Mouse (Mus musculus) heart, embryonic 11.5 days (tissue): ENCODE data around the gene Os9. TPM values are rescaled to one million over a fixed set of nuclear protein-coding genes. Genes with fewer than 3 reads are reported as not detected.

ENCODE experiments used
- ATAC-seq: fragments of 200-750 bp; cut with Nextera tagmentation; replicated peaks from 2 replicates; pipeline ENCODE4 v1.8.0; 2017; ENCODE audit warnings: moderate library complexity; ENCODE audit not compliant: insufficient number of reproducible peaks, low FRiP score, low TSS enrichment
- H3K27ac ChIP-seq: fragments of 300-500 bp; sonication (generic); 2 replicates; pipeline ENCODE4 v1.5.1; 2014; ENCODE audit warnings: mild to moderate bottlenecking, low read depth, low read length
- H3K27me3 ChIP-seq: fragments of 300-500 bp; sonication (generic); 2 replicates; pipeline ENCODE4 v1.6.1; 2014; ENCODE audit warnings: mild to moderate bottlenecking, low read length, mixed read lengths; ENCODE audit not compliant: control insufficient read depth, insufficient read depth
- H3K36me3 ChIP-seq: fragments of 300-500 bp; sonication (generic); 2 replicates; pipeline ENCODE4 v1.6.1; 2014; ENCODE audit warnings: mild to moderate bottlenecking, low read length, moderate library complexity, mixed read lengths; ENCODE audit not compliant: control insufficient read depth, insufficient read depth
- H3K4me1 ChIP-seq: fragments of 300-500 bp; sonication (generic); 2 replicates; pipeline ENCODE4 v1.6.1; 2014; ENCODE audit warnings: low read length; ENCODE audit not compliant: control insufficient read depth, insufficient read depth
- H3K4me2 ChIP-seq: fragments of 300-500 bp; sonication (generic); 2 replicates; pipeline ENCODE4 v1.6.1; 2014; ENCODE audit warnings: mild to moderate bottlenecking, moderate library complexity
- H3K4me3 ChIP-seq: fragments of 300-500 bp; sonication (generic); 2 replicates; pipeline ENCODE4 v1.5.1; 2014; ENCODE audit warnings: low read depth, low read length
- H3K9ac ChIP-seq: fragments of 300-500 bp; sonication (generic); 2 replicates; pipeline ENCODE4 v1.6.1; 2014; ENCODE audit warnings: mild to moderate bottlenecking, low read depth, low read length, moderate library complexity
- H3K9me3 ChIP-seq: fragments of 300-500 bp; sonication (generic); replicated peaks from 2 replicates; pipeline ENCODE4 v1.6.1; 2016; ENCODE audit warnings: low read length; ENCODE audit not compliant: control insufficient read depth
- WGBS: fragments of 180-500 bp; shearing (Covaris S2); extraction: QIAGEN DNeasy Blood & Tissue Kit; methylation state at CpG from one replicate; pipeline ENCODE4 v1.1.7; 2014; ENCODE audit not compliant: insufficient replicate concordance; 5-methylcytosine and 5-hydroxymethylcytosine counted together
- polyA plus RNA-seq: library from polyadenylated mRNA; unstranded; fragments of >200 nt; fragmentation: Nextera tagmentation; extraction: Ambion mirVana; gene quantifications from 2 replicates; pipeline ENCODE4 v1.2.1, GENCODE M21; 2014

The Os9 gene
- polyA plus RNA-seq, 1 experiment from 2014 or later: 21.3 TPM

DNA sequence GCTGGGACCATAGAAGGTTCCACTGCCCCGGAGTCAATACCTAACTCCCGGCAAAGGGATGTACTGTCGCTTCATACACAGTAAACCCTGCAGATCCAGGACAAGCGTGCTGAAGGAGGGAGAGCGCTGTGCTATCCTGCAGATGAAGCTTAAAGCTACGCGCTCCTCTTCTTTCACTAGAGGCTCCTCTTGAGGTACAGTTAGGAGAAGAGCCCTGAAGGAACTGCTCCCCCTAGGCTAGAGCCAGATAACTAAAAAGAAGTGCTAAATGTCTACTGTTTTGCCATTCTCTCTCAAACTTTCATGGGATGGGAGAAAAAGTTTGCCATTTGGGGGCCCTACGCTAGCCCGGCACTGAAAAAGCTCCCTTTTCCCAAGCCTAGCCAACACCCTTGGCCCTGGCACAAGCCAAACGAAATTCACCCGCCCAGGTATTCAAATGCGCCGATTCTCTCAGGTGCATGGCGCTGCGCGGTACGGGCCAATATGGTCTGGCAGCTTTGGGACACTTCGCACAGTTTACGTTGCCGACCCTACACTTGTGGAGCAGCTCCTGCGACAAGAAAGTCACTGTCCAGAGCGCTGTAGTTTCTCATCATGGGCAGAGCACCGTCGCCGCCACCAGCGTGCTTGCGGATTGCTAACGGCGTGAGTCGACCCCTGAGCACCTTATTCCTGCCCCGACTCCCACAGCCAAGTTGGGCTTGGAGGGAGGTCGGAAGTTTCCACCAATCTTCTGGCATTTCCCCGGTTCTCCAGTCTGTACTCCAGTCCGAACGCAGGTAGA lies 72.1 kb downstream of the Os9 start:
- WGBS: 4% methylated on average over 35 of the region's 35 CpGs
- no peak for ATAC-seq

DNA sequence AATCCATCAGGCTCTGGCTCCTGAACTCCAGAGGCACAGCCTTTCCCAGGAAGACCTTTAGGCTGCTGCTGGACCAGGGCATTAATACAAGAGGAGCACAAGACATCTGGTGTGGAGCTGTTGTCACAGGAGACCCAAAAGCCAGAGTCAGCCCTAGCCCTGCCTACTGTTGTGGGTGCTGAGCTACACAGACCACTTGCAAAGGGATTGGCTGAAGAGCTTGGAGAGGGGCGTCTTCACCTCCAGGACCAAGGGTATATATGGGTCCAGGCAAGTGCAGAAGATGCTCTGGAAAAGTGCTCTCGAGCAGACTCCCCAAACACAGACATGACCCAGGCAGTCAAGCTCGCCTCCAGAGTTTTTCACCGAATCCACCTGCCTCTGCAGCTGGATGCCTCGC lies 73.0 kb downstream of the Os9 start, which contains the start of gene Cyp27b1:
Gene Cyp27b1 (plus strand): TSS at position 297 of the 400 bp plus-strand sequence.
- 0 out of 2 replicates have a peak within 1 kb of the TSS, but pooled peaks have one; percentile 22 for H3K9ac ChIP-seq
- peak within 1 kb of the TSS; percentile 25 for H3K4me3 ChIP-seq

More for the DNA sequence above, 72.1 kb downstream of the Os9 start:
- Histone ChIP-seq H3K4me1 (peaks cover 18% of the 10 kb centered on the region), H3K36me3 (peaks cover 3% of the 10 kb centered on the region; the same call in 1 of the 2 replicates), H3K4me2 (peak overlapping the region; percentile 34), H3K27ac (no peak overlapping the region), H3K4me3 (peak overlapping the region; percentile 25), H3K27me3 (peaks cover 58% of the 10 kb centered on the region), H3K9me3 (no peaks in the 10 kb centered on the region), H3K9ac (0 out of 2 replicates have a peak overlapping the region, but pooled peaks have one; percentile 22)

More for the DNA sequence above, 73.0 kb downstream of the Os9 start, which contains the start of gene Cyp27b1:
- Histone ChIP-seq H3K4me1 (peaks cover 18% of the 10 kb centered on the region), H3K27ac (no peak within 1 kb of the TSS), H3K27me3 (peaks cover 57% of the 10 kb centered on the region), H3K9me3 (no peaks in the 10 kb centered on the region), H3K4me2 (peak within 1 kb of the TSS; percentile 34), H3K36me3 (peaks cover 3% of the 10 kb centered on the region; the same call in 1 of the 2 replicates)
- no peak for ATAC-seq
- 34% methylated on average over 5 of the region's 5 CpGs for WGBS

Other genes starting within 250 kb of the Os9 start
- 9.4 and 11.7 TPM in 2 replicates for gene Atp23, start 219.8 kb downstream of the Os9 start, polyA plus RNA-seq
- 47.3 and 47.6 TPM in 2 replicates for gene Ctdsp2, start 142.4 kb downstream of the Os9 start, polyA plus RNA-seq
- 0.13 and 0.34 TPM in 2 replicates for gene Avil, start 120.4 kb downstream of the Os9 start, polyA plus RNA-seq
- 91.1 and 97.1 TPM in 2 replicates for gene Tsfm, start 90.3 kb downstream of the Os9 start, polyA plus RNA-seq
- gene Mettl1, start 79.7 kb downstream of the Os9 start, polyA plus RNA-seq: 36.1 and 43.3 TPM in 2 replicates
- gene Eef1akmt3, start 79.6 kb downstream of the Os9 start, polyA plus RNA-seq: 0.31 and 0.35 TPM in 2 replicates
- 0.11 and 0.13 TPM in 2 replicates for gene Cyp27b1, start 72.9 kb downstream of the Os9 start, polyA plus RNA-seq
- gene March9, start 60.9 kb downstream of the Os9 start, polyA plus RNA-seq: 0.21 and 0.39 TPM in 2 replicates
- 1,419 and 1,452 TPM in 2 replicates for gene Cdk4, start 57.6 kb downstream of the Os9 start, polyA plus RNA-seq
- 106 and 115 TPM in 2 replicates for gene Tspan31, start 50.9 kb downstream of the Os9 start, polyA plus RNA-seq
- gene Agap2, start 45.8 kb downstream of the Os9 start, polyA plus RNA-seq: 0.42 and 0.63 TPM in 2 replicates
- gene B4galnt1, start 44.1 kb upstream of the Os9 start, polyA plus RNA-seq: 1.6 and 1.8 TPM in 2 replicates
- gene Slc26a10, start 59.5 kb upstream of the Os9 start, polyA plus RNA-seq: 8.4 and 11.8 TPM in 2 replicates
- 17.9 and 18.0 TPM in 2 replicates for gene Arhgef25, start 69.0 kb upstream of the Os9 start, polyA plus RNA-seq
- gene Dtx3, start 74.6 kb upstream of the Os9 start, polyA plus RNA-seq: 82.3 and 83.0 TPM in 2 replicates
- gene Pip4k2c, start 90.5 kb upstream of the Os9 start, polyA plus RNA-seq: 20.8 and 21.5 TPM in 2 replicates
- gene Kif5a, start 142.2 kb upstream of the Os9 start, polyA plus RNA-seq: 1.6 TPM in 2 replicates
- gene Dctn2, start 145.2 kb upstream of the Os9 start, polyA plus RNA-seq: 135 and 136 TPM in 2 replicates
- gene Mbd6, start 167.9 kb upstream of the Os9 start, polyA plus RNA-seq: 13.6 and 15.1 TPM in 2 replicates
- gene Mars, start 190.7 kb upstream of the Os9 start, polyA plus RNA-seq: 104 and 105 TPM in 2 replicates
- 1.7 TPM in 2 replicates for gene Arhgap9, start 200.8 kb upstream of the Os9 start, polyA plus RNA-seq
- 0.65 and 1.2 TPM in 2 replicates for gene Gli1, start 220.8 kb upstream of the Os9 start, polyA plus RNA-seq
- gene Inhbe, start 233.3 kb upstream of the Os9 start, polyA plus RNA-seq: 0.06 TPM in 1 of 2 replicates, not detected in the other
- 0.19 TPM in 1 of 2 replicates, not detected in the other for gene Inhbc, start 249.3 kb upstream of the Os9 start, polyA plus RNA-seq